Mouse (Mus musculus) gastrocnemius, postnatal 4 days (tissue): ENCODE data around the gene Sema3c. TPM values are rescaled to one million over a fixed set of nuclear protein-coding genes. Genes with fewer than 3 reads are reported as not detected.
"Not testable (repeated sequence)": the region's sequence is repeated elsewhere in the genome, so short reads cannot be mapped to it uniquely, and the experiment has no call there.

Source experiments
- DNase-seq, 2 experiments: peaks; one replicate each; pipeline ENCODE4 v3.0.0; 2021 to 2022; ENCODE audit warnings: low spot score in 2 of 2, mixed read lengths in 2 of 2
- long read RNA-seq, 2 experiments: library from polyadenylated mRNA; stranded (forward); transcript quantifications; one replicate each; pipeline ENCODE4 v2.0.0; 2021
- total RNA-seq, 2 experiments: library from RNA; stranded (reverse); gene quantifications; 2 replicates each; pipeline ENCODE4 v1.2.3; 2021

The Sema3c gene
- 100 to 1,000 TPM; 165 to 183 TPM for total RNA-seq
- long read RNA-seq, experiment 1, full-length matches to known transcripts, result 84 of 112 reads
- long read RNA-seq, experiment 1, partial matches to known transcripts, result 21 of 112 reads
- long read RNA-seq, experiment 1, other reads (novel, unspliced or antisense), result 7 of 112 reads
- long read RNA-seq, experiment 2, full-length matches to known transcripts, result 102 of 137 reads
- long read RNA-seq, experiment 2, partial matches to known transcripts, result 31 of 137 reads
- long read RNA-seq, experiment 2, other reads (novel, unspliced or antisense), result 4 of 137 reads

GRCm38 (mm10) chr5:17573694-17574380 lies at the start of gene Sema3c:
Sema3c (plus strand) TSS chr5:17574281.
- DNase-seq, result no peak

DNA sequence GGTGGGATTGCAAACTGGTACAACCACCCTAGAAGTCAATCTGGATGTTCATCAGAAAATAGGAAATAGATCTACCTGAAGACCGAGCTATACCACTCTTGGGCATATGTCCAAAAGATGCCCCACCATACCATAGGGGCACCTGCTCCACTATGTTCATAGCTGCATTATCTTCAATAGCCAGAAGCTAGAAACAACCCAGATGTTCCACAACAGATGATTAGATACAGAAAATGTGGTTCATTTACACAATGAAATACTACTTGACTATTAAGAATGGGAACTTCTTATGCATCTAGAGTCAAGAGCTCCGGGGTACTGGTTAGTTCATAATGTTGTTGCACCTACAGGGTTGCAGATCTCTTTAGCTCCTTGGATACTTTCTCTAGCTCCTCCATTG lies 42.9 kb upstream of the Sema3c start:
- not testable (repeated sequence) for DNase-seq

DNA sequence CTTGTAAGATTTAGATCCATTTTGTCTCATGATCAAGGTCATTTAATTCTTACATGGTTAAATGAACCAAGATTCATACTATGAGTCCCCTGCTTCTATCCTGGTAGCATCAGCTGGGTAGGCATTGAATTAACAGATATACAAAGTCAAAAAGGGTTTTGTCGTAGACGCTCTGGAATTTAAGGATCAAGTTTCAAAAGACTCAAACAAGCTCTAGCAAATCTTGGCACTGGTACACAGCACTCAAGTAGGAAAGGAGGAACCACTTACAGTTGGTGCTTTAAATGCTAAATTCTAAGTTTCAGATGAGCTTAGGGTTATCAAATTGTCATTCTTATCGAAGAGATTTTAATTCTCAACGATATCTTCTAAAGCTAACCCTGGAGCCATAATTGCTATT lies 30.9 kb upstream of the Sema3c start:
- no peak for DNase-seq

- DNase-seq, result no peak
Observed at GRCm38 (mm10) chr5:17544904-17545449, 29.1 kb upstream of the Sema3c start.

DNA sequence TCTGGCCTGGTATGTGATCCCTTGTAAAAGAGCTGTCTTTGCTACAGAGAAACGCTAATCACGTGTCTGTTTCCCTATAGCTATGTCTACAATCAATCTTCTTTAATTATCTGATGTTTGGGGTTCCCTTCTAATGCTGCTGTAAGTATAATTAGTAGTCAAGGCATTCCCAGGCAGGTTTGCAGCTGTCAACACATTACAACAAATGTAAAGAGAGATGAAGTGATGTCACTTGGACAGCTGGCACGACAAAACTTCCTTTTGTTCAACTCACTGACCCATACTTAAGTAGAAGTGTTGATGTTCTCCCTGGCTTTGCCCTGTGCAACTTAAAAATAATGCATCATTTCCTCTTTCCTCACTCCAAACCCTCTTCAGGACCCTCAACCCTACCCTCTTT lies 22.4 kb upstream of the Sema3c start:
- DNase-seq, result no peak

DNA sequence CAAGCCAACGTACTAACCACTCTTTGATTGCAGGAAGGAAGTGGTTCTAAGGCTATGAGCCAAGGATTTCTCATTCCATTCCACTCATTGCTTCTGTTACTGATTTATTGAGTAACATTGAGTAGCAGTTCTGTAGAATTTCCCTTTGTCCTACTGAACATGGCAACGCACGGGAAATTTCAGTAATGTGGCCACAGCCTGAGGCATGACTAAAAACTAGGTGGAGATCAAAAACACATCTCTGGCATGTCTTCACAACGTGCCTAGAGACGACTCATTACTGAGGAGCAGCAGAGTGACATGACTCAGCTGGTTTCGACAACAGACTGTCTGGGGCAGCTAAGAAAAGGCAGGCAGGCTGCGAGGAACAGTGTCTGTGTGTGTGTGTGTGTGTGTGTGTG lies 18.0 kb upstream of the Sema3c start:
- DNase-seq, result no peak

- DNase-seq, result no peak
Observed at GRCm38 (mm10) chr5:17556715-17557265, 17.3 kb upstream of the Sema3c start.

DNA sequence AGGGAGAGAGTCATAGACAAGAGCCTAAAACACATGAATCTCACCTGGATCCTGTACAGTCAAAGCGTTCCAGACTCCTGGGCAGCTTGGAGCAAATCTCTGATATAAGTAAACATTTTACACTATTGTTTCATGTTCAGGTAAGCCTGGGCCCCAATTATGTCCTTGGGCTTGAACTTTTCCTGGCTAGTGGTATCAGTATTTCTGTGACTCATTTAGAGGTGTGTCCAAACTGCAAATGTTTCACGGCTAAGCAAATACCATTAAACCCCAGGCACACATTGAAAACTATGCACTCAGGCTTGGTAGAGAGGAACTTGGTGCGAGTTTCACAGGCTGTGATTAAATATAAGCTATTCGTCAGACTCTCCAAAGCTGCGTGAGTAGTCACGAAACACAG lies 2.5 kb upstream of the Sema3c start:
- no peak for DNase-seq

DNA sequence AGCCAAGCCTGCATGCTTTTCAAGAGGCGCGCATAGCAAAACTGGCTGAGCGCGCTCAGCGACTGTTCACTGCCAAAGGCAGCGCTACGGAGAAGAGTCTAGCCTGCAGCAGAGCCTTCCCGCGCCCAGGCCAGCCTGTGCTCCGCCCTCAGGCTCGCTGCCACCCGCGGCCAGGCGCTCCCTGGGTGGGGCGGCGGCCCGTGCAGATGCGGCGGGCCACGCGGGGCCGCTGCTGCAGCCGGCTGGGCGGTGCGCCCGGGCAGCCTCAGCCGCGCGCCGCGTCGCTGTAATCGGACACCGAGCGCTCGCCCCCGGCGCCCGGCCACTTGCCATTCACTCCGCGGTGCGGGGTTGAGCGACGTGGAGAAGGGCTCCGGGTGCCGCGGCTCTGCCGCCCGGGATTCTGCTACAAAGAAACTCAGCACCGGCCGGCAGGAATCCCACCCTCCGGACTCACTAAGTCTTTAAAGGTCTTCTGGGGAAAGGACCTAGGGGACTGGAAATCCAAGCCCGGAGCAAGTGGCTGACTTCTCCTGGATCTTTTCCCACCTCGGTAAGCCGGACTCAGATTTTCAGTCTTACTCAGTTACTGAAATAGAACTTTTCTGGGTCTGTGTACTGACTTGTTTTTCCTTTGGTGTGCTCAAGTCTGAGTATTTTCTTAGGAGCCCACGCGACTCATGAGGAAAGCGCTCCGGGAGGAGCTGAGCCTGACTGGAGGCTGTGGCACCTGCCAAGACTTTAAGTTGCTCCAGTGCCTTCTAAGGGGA lies 517 bp downstream of the Sema3c start:
- peak; percentile 83 to 90 for DNase-seq

DNA sequence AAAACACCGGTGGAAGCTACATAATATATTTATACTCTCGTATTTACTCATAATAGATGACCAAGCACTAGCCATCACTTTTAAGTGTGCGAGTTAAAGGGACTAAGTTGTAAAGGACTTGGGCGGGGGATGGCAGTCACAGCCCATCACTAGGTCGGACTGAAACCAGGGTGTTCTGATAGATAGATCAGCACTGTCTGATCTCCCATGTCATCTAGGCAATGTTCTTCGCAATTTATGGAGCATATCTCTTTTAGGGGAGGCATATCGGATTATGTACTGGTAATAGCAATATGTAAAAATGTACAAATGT lies 1.1 kb downstream of the Sema3c start:
- no peak for DNase-seq

- no peak for DNase-seq
Observed at GRCm38 (mm10) chr5:17576069-17576468, 2.0 kb downstream of the Sema3c start.

GRCm38 (mm10) chr5:17582047-17582515 lies 8.0 kb downstream of the Sema3c start:
- DNase-seq, result no peak

- DNase-seq, result no peak
Observed at GRCm38 (mm10) chr5:17584299-17584945, 10.3 kb downstream of the Sema3c start.

GRCm38 (mm10) chr5:17586518-17587210 lies 12.6 kb downstream of the Sema3c start:
- DNase-seq, result no peak

GRCm38 (mm10) chr5:17591908-17592307 lies 17.8 kb downstream of the Sema3c start:
- DNase-seq, result no peak

DNA sequence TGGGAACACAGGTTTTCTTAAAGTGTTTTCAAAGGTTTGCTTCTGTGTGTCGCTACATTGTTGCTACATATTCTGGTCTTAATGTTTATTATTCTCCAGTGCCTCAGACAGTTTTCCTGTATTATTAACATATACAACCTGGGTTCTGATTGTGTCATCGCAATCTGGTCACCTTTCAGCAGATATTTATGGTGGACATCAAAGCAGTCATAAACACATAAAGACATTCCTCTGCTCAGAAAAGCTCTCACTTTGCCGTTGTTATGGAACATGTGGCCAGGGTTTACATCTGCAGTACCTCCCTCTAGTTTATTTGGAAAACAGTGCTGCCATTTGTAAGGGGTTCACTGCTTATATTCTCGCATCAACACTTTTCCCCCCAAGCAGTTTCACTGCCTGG lies 27.6 kb downstream of the Sema3c start:
- no peak for DNase-seq

- DNase-seq, result no peak
Observed at GRCm38 (mm10) chr5:17620619-17621018, 46.5 kb downstream of the Sema3c start.

DNA sequence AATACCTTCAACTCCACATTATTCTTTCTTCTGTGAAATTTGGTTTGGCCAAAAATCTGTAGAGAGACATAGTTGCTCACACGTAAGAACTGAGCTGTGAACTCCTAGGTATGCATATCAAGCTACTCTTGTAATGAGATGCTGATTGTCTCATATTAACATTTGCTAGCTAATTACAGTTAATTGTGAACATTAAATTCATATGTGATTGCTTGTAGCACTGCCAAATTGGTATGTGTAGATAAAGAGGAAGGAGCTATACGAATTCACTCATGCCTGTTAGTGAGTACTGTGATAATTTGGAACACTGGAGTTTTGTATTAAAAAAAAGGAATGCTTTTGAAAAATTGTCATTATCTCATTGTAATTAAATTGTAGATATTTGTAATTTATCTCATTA lies 48.5 kb downstream of the Sema3c start:
- DNase-seq, result no peak

GRCm38 (mm10) chr5:17628606-17629005 lies 54.5 kb downstream of the Sema3c start:
- no peak for DNase-seq

DNA sequence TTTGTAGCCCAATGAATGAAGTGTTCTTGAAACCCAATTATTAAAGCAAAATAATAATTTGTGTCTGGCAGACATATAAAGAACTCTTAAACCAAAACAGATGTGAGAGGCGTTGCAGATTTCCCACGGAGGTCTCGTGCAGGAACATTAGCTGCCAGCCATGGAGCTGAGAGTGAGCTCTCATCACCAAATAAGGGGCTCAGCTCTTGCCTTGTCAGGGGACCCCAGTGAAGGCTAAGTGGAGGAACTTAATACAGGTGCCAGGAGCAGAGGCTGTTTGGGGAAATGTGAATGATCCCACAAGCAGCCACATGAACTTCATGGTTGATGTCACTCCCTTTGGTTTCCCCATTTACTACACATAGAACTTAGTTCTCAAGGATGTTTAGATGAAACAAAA lies 55.5 kb downstream of the Sema3c start:
- DNase-seq, result no peak
